19 mouse cellular contexts compared by ENCODE assay signal in the genomic region with DNA sequence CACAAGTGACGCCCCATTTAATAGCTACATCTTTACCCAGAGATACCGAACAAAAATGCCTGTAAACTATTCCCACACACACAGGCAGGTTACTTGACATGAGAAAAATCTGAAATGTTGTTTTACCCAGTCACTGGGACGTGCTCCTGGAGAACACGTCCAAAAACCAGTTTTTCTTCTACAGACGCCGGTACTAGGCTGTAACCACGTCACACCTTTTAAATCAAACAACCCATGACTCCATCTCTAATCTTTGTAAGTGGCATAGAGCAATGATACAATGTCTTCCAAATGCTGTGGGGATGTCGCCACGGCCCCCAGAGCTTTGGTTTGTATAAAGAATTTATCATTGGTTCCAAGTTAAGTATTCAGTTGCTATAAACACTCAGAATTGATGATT.
A peak's percentile ranks its signal among the peaks of the same experiment; 100 is the strongest.
DNase-seq lines count a peak whose midpoint lies in the region; ATAC-seq lines count a peak whose summit lies in the region.
"Had no signal": no experiment of that assay in that cellular context is flagged by ENCODE, and none has a peak within 500 bp of the region (broad histone marks: within the 10 kb centered on the region; RNA-seq: fewer than 3 reads in every experiment).

No protein-coding gene starts in this region.

- no peak overlapping the region for H3K27ac ChIP-seq in limb, embryonic 12.5 days
- no peak overlapping the region for H3K27ac ChIP-seq in limb, embryonic 10.5 days
- H3K27ac ChIP-seq in embryonic facial prominence, embryonic 14.5 days (replicated peaks; ENCODE audit: low read depth, low read length) = peak overlapping the region; percentile 72
- H3K27ac ChIP-seq in intestine, embryonic 16.5 days (ENCODE audit: low read length) = no peak overlapping the region
- peak overlapping the region; percentile 82 for H3K27ac ChIP-seq in stomach, embryonic 16.5 days (ENCODE audit: low read length)
- H3K27ac ChIP-seq: hindbrain, postnatal 0 days; left cerebral cortex, adult 2 months; liver, embryonic 13.5 days; neural tube, embryonic 15.5 days had no signal

- no peak for DNase-seq in limb, embryonic 10.5 days (ENCODE audit: low spot score)
- peak; percentile 72 for DNase-seq in embryonic facial prominence, embryonic 14.5 days (ENCODE audit: low spot score)
- DNase-seq in cerebellum, adult 11 months = no peak
- no peak for DNase-seq in urinary bladder, adult 18-20 months (ENCODE audit: low spot score in 2 of 2)
- DNase-seq: adrenal gland, postnatal 36 days; cerebellum, adult 9-11 months; heart, postnatal 14 days; kidney, adult 18-20 months; liver, embryonic 13.5 days; lung, adult 2 months; right cerebral cortex, adult 18-20 months; right cerebral cortex, postnatal 4 days had no signal

- no peaks in the 10 kb centered on the region for H3K27me3 ChIP-seq in limb, embryonic 12.5 days
- H3K27me3 ChIP-seq in limb, embryonic 10.5 days (ENCODE audit: low read depth, poor library complexity, severe bottlenecking) = no peaks in the 10 kb centered on the region
- H3K27me3 ChIP-seq in embryonic facial prominence, embryonic 14.5 days (replicated peaks; ENCODE audit: control insufficient read depth, insufficient read depth, low read length) = no peaks in the 10 kb centered on the region
- no peaks in the 10 kb centered on the region for H3K27me3 ChIP-seq in intestine, embryonic 16.5 days (replicated peaks; ENCODE audit: control insufficient read depth, insufficient read depth, low read length)
- no peaks in the 10 kb centered on the region for H3K27me3 ChIP-seq in stomach, embryonic 16.5 days (ENCODE audit: control insufficient read depth, insufficient read depth, low read length)
- H3K27me3 ChIP-seq: liver, embryonic 13.5 days; neural tube, embryonic 15.5 days had no signal

- 76% methylated on average over 9 of the region's 9 CpGs for WGBS in limb, embryonic 12.5 days
- whole genome bisulfite sequencing in limb, embryonic 10.5 days = 84% methylated on average over 9 of the region's 9 CpGs
- WGBS in embryonic facial prominence, embryonic 14.5 days = 58% methylated on average over 9 of the region's 9 CpGs
- whole genome bisulfite sequencing in intestine, embryonic 16.5 days = 59% methylated on average over 9 of the region's 9 CpGs
- WGBS in stomach, embryonic 16.5 days = 40% methylated on average over 9 of the region's 9 CpGs

- H3K36me3 ChIP-seq in limb, embryonic 12.5 days = no peaks in the 10 kb centered on the region
- peaks cover 8% of the 10 kb centered on the region; the same call in 1 of the 2 replicates for H3K36me3 ChIP-seq in limb, embryonic 10.5 days
- H3K36me3 ChIP-seq in embryonic facial prominence, embryonic 14.5 days (ENCODE audit: control insufficient read depth, insufficient read depth, low read length) = no peaks in the 10 kb centered on the region
- no peaks in the 10 kb centered on the region for H3K36me3 ChIP-seq in intestine, embryonic 16.5 days (ENCODE audit: control insufficient read depth, insufficient read depth, low read length)
- H3K36me3 ChIP-seq in stomach, embryonic 16.5 days (ENCODE audit: control insufficient read depth, insufficient read depth, low read length) = no peaks in the 10 kb centered on the region
- H3K36me3 ChIP-seq: liver, embryonic 13.5 days; neural tube, embryonic 15.5 days had no signal

- ATAC-seq in limb, embryonic 12.5 days (ENCODE audit: insufficient number of reproducible peaks, insufficient read depth, low FRiP score, low TSS enrichment, low read depth) = no peak
- ATAC-seq in embryonic facial prominence, embryonic 14.5 days (ENCODE audit: low read depth) = no peak
- no peak for ATAC-seq in intestine, embryonic 16.5 days
- no peak for ATAC-seq in stomach, embryonic 16.5 days (ENCODE audit: insufficient read depth, low FRiP score)
- ATAC-seq: hindbrain, postnatal 0 days had no signal

- H3K9me3 ChIP-seq in limb, embryonic 12.5 days = no peaks in the 10 kb centered on the region
- no peaks in the 10 kb centered on the region for H3K9me3 ChIP-seq in limb, embryonic 10.5 days (replicated peaks)
- H3K9me3 ChIP-seq in embryonic facial prominence, embryonic 14.5 days (ENCODE audit: control insufficient read depth, low read length) = no peaks in the 10 kb centered on the region
- no peaks in the 10 kb centered on the region for H3K9me3 ChIP-seq in intestine, embryonic 16.5 days (ENCODE audit: control insufficient read depth, low read length)
- no peaks in the 10 kb centered on the region for H3K9me3 ChIP-seq in stomach, embryonic 16.5 days (replicated peaks; ENCODE audit: control insufficient read depth, low read length)
- H3K9me3 ChIP-seq: liver, embryonic 13.5 days; neural tube, embryonic 15.5 days had no signal

- H3K9ac ChIP-seq in limb, embryonic 12.5 days (replicated peaks) = no peak overlapping the region
- H3K9ac ChIP-seq in embryonic facial prominence, embryonic 14.5 days (ENCODE audit: low read depth, low read length) = no peak overlapping the region
- H3K9ac ChIP-seq in intestine, embryonic 16.5 days (ENCODE audit: low read depth, low read length) = no peak overlapping the region
- no peak overlapping the region for H3K9ac ChIP-seq in stomach, embryonic 16.5 days (ENCODE audit: low read length)
- H3K9ac ChIP-seq: liver, embryonic 13.5 days; neural tube, embryonic 15.5 days had no signal

- no peak overlapping the region for H3K4me3 ChIP-seq in limb, embryonic 12.5 days (replicated peaks)
- no peak overlapping the region for H3K4me3 ChIP-seq in limb, embryonic 10.5 days
- peak overlapping the region; percentile 8; the same call in 1 of the 2 replicates for H3K4me3 ChIP-seq in embryonic facial prominence, embryonic 14.5 days (ENCODE audit: low read depth, low read length)
- H3K4me3 ChIP-seq in intestine, embryonic 16.5 days (ENCODE audit: low read length) = no peak overlapping the region
- H3K4me3 ChIP-seq in stomach, embryonic 16.5 days (replicated peaks; ENCODE audit: low read length) = no peak overlapping the region
- H3K4me3 ChIP-seq: left cerebral cortex, adult 2 months; liver, embryonic 13.5 days; neural tube, embryonic 15.5 days had no signal

- H3K4me2 ChIP-seq in limb, embryonic 12.5 days = 0 out of 2 replicates have a peak overlapping the region, but pooled peaks have one; percentile 11
- peak overlapping the region; percentile 36 for H3K4me2 ChIP-seq in embryonic facial prominence, embryonic 14.5 days (ENCODE audit: low read depth, low read length)
- H3K4me2 ChIP-seq in intestine, embryonic 16.5 days (ENCODE audit: low read depth, low read length) = peak overlapping the region; percentile 35; the same call in 1 of the 2 replicates
- H3K4me2 ChIP-seq in stomach, embryonic 16.5 days (ENCODE audit: low read depth, low read length) = peak overlapping the region; percentile 37; the same call in 1 of the 2 replicates
- H3K4me2 ChIP-seq: liver, embryonic 13.5 days; midbrain, embryonic 11.5 days; neural tube, embryonic 15.5 days had no signal

- H3K4me1 ChIP-seq in limb, embryonic 12.5 days (replicated peaks) = peaks cover 32% of the 10 kb centered on the region
- peaks cover 52% of the 10 kb centered on the region for H3K4me1 ChIP-seq in limb, embryonic 10.5 days
- peaks cover 57% of the 10 kb centered on the region for H3K4me1 ChIP-seq in embryonic facial prominence, embryonic 14.5 days (ENCODE audit: control insufficient read depth, insufficient read depth, low read length)
- H3K4me1 ChIP-seq in intestine, embryonic 16.5 days (ENCODE audit: control insufficient read depth, insufficient read depth, low read length) = peaks cover 19% of the 10 kb centered on the region
- H3K4me1 ChIP-seq in stomach, embryonic 16.5 days (ENCODE audit: control insufficient read depth, insufficient read depth, low read length) = peaks cover 48% of the 10 kb centered on the region

Comparison
In these comparisons a context has a peak if more than half of its experiments do, and no peak if none do; other contexts are left out.
1. H3K27ac ChIP-seq: peak in embryonic facial prominence, embryonic 14.5 days (single experiment) and stomach, embryonic 16.5 days (single experiment); none in limb, embryonic 12.5 days (single experiment), limb, embryonic 10.5 days (single experiment) and intestine, embryonic 16.5 days (single experiment).
2. Peak in every context shown above with its lines, with median percentiles within 50 percentile points of each other: H3K4me2 ChIP-seq.